Mouse (Mus musculus) mouse embryonic stem cell (cell line): ENCODE data around the gene Prg2.

Experiments
- in situ Hi-C, 2 experiments: fragments of 300-500 bp; cut with MboI; formaldehyde crosslinking; loops; 1 replicate in 1 of 2; 3 replicates in 1 of 2; pipeline ENCODE4 v1.14.3; 2019 to 2020; ENCODE audit warnings: low sequenced_read_pairs in 2 of 2, low pct_unique_long_range_greater_than_20kb in 1 of 2, mixed read lengths in 1 of 2; ENCODE audit not compliant: unreplicated experiment in 1 of 2

Gene Prg2

GRCm38 (mm10) chr2:84980188-84980587 is at the start of gene Prg2:
Gene Prg2 (plus strand): TSS chr2:84980461.
- in situ Hi-C loops: no loop called here

- in situ Hi-C loops: no loop called here
Observed at GRCm38 (mm10) chr2:84933992-84934648, 46.1 kb upstream of the Prg2 start.

- in situ Hi-C loops: no loop called here
Observed at GRCm38 (mm10) chr2:84934649-84935007, 45.6 kb upstream of the Prg2 start.

- in situ Hi-C loops: no loop called here
Observed at GRCm38 (mm10) chr2:84935065-84935464, 45.2 kb upstream of the Prg2 start.

GRCm38 (mm10) chr2:84936474-84937429 is 43.5 kb upstream of the Prg2 start, which contains the start of gene Slc43a3:
Gene Slc43a3 (plus strand): TSS chr2:84936579.
- in situ Hi-C loops: no loop called here

GRCm38 (mm10) chr2:84937491-84938150 is 42.6 kb upstream of the Prg2 start:
- in situ Hi-C loops: no loop called here

- in situ Hi-C loops: no loop called here
Observed at GRCm38 (mm10) chr2:84938249-84938946, 41.9 kb upstream of the Prg2 start.

GRCm38 (mm10) chr2:84939306-84939705 is 41.0 kb upstream of the Prg2 start:
- in situ Hi-C loops: no loop called here

- in situ Hi-C loops: no loop called here
Observed at GRCm38 (mm10) chr2:84939711-84940110, 40.5 kb upstream of the Prg2 start.

- in situ Hi-C loops: no loop called here
Observed at GRCm38 (mm10) chr2:84941332-84941731, 38.9 kb upstream of the Prg2 start.

GRCm38 (mm10) chr2:84941795-84942194 is 38.5 kb upstream of the Prg2 start:
- in situ Hi-C loops: no loop called here

GRCm38 (mm10) chr2:84947154-84947771 is 33.0 kb upstream of the Prg2 start:
- in situ Hi-C loops: no loop called here

- in situ Hi-C loops: no loop called here
Observed at GRCm38 (mm10) chr2:84948252-84948651, 32.0 kb upstream of the Prg2 start.

- in situ Hi-C loops: no loop called here
Observed at GRCm38 (mm10) chr2:84948721-84949120, 31.5 kb upstream of the Prg2 start.

GRCm38 (mm10) chr2:84951027-84951426 is 29.2 kb upstream of the Prg2 start:
- in situ Hi-C loops: no loop called here

GRCm38 (mm10) chr2:84952251-84952650 is 28.0 kb upstream of the Prg2 start:
- in situ Hi-C loops: no loop called here

GRCm38 (mm10) chr2:84952693-84953092 is 27.6 kb upstream of the Prg2 start:
- in situ Hi-C loops: no loop called here

- in situ Hi-C loops: no loop called here
Observed at GRCm38 (mm10) chr2:84955435-84955834, 24.8 kb upstream of the Prg2 start.
